Mouse (Mus musculus) myocyte (in vitro differentiated cells): ENCODE data around the gene Rab33b. TPM values are rescaled to one million over a fixed set of nuclear protein-coding genes. Genes with fewer than 3 reads are reported as not detected.

ENCODE experiments used
- H3K27me3 ChIP-seq: one replicate; pipeline ENCODE4 v1.6.1; 2011; ENCODE audit not compliant: control insufficient read depth, insufficient read depth, insufficient read length
- H3K36me3 ChIP-seq: one replicate; pipeline ENCODE4 v1.6.1; 2011; ENCODE audit not compliant: control insufficient read depth, insufficient read depth
- H3K4me2 ChIP-seq: one replicate; pipeline ENCODE4 v1.6.1; 2011; ENCODE audit warnings: low read depth, control low read depth
- H3K4me3 ChIP-seq: one replicate; pipeline ENCODE4 v1.5.1; 2011; ENCODE audit warnings: mild to moderate bottlenecking, control low read depth, moderate library complexity
- H3K79me2 ChIP-seq: one replicate; pipeline ENCODE4 v1.6.1; 2011; ENCODE audit not compliant: control insufficient read depth, insufficient read depth
- H3ac ChIP-seq: one replicate; pipeline ENCODE4 v1.6.1; 2011; ENCODE audit not compliant: control insufficient read depth, insufficient read length
- CEBPB ChIP-seq: IDR thresholded peaks from 2 replicates; pipeline ENCODE4 v1.6.1; 2011; ENCODE audit warnings: mild to moderate bottlenecking, moderate library complexity; ENCODE audit not compliant: poor library complexity, insufficient read depth, severe bottlenecking
- E2F4 ChIP-seq: IDR thresholded peaks from one replicate; pipeline ENCODE4 v1.6.1; 2011; ENCODE audit warnings: mild to moderate bottlenecking, control low read depth, moderate library complexity; ENCODE audit not compliant: insufficient read depth
- MAX ChIP-seq: IDR thresholded peaks from one replicate; pipeline ENCODE4 v1.6.1; 2011; ENCODE audit warnings: low read depth, mild to moderate bottlenecking, control low read depth
- MYOD1 ChIP-seq, 3 experiments: IDR thresholded peaks; one replicate each; pipeline ENCODE4 v1.6.1; 2011; ENCODE audit warnings: control low read depth in 2 of 3, low read depth in 2 of 3, mild to moderate bottlenecking in 2 of 3, moderate library complexity in 1 of 3; ENCODE audit not compliant: insufficient read length in 2 of 3, control insufficient read depth in 1 of 3
- MYOG ChIP-seq, 3 experiments: IDR thresholded peaks; one replicate each; pipeline ENCODE4 v1.6.1; 2011; ENCODE audit warnings: control low read depth in 2 of 3, low read depth in 2 of 3, mild to moderate bottlenecking in 2 of 3; ENCODE audit not compliant: insufficient read length in 2 of 3, control insufficient read depth in 1 of 3, insufficient read depth in 1 of 3
- POLR2A ChIP-seq: IDR thresholded peaks from one replicate; pipeline ENCODE4 v1.6.1; 2011; ENCODE audit warnings: low read depth, mild to moderate bottlenecking, control low read depth, moderate library complexity; ENCODE audit not compliant: insufficient read length
- POLR2AphosphoS2 ChIP-seq: IDR thresholded peaks from one replicate; pipeline ENCODE4 v1.6.1; 2011; ENCODE audit warnings: low read depth, control low read depth; ENCODE audit not compliant: insufficient read length
- REST ChIP-seq: IDR thresholded peaks from one replicate; pipeline ENCODE4 v1.6.1; 2011; ENCODE audit warnings: mild to moderate bottlenecking, control low read depth, moderate library complexity; ENCODE audit not compliant: insufficient read depth, insufficient read length
- SRF ChIP-seq: IDR thresholded peaks from one replicate; pipeline ENCODE4 v1.6.1; 2011; ENCODE audit warnings: low read depth; ENCODE audit not compliant: control insufficient read depth, insufficient read length
- TCF12 ChIP-seq: IDR thresholded peaks from one replicate; pipeline ENCODE4 v1.6.1; 2011; ENCODE audit warnings: mild to moderate bottlenecking, control low read depth; ENCODE audit not compliant: poor library complexity, insufficient read depth, severe bottlenecking
- TCF3 ChIP-seq: IDR thresholded peaks from one replicate; pipeline ENCODE4 v1.6.1; 2011; ENCODE audit warnings: low read depth, control low read depth; ENCODE audit not compliant: insufficient read length
- USF1 ChIP-seq: IDR thresholded peaks from one replicate; pipeline ENCODE4 v1.6.1; 2011; ENCODE audit warnings: low read depth, mild to moderate bottlenecking, control low read depth, moderate library complexity
- polyA plus RNA-seq: library from polyadenylated mRNA; unstranded; fragments of >200 nt; fragmentation: generic; extraction: Trizol; gene quantifications from one replicate; pipeline ENCODE4 v1.2.1, GENCODE M21; 2012; ENCODE audit warnings: missing spikeins

Rab33b gene
- polyA plus RNA-seq, 1 experiment, result 8.0 TPM

DNA sequence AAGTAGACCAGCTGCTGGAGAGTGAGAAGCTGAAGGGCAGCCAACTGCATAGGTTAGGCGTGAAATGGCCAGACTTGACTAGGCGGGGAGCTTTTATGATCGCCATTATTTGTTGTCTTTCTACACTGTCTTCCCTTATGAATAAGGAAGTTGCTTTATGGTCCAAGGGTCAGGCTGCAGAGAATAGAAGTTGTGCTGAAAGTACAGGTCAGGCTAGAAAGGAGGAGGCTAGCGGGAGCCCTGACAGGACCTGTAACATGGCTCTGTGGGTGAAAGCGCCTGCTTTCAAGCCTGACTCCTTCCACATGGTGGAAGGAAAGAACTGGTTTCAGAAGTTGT lies 48.5 kb downstream of the Rab33b start:
- TF ChIP-seq TCF3, result no peak
- TF ChIP-seq USF1, result no peak
- TF ChIP-seq SRF, result no peak
- no peak for TF ChIP-seq CEBPB

DNA sequence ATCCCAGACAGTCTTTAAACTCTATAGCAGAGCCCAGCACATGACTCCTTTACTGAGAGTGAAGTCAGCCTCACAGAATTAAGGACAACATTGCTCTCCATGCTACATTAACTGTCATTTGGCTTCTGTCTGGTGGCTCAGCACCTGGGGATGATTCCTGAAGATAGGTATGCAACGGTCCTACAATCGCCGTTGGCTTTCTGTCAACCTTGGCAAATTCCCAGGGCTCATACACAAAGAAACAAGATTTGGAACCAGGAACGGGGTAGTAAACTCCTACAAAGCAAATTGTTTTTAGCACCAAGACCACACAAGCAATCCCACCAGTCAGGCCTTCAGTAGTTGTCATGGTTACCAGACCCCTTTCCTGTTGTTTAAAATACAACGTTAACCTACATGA lies 49.9 kb downstream of the Rab33b start:
- no peaks in the 10 kb centered on the region for H3K27me3 ChIP-seq
- no peaks in the 10 kb centered on the region for H3K79me2 ChIP-seq
- no peak overlapping the region for H3K4me3 ChIP-seq
- H3K36me3 ChIP-seq, result peaks cover 22% of the 10 kb centered on the region
- H3K4me2 ChIP-seq, result no peak overlapping the region
- TF ChIP-seq POLR2A, result no peak
- no peak for TF ChIP-seq USF1
- TF ChIP-seq TCF12, result no peak
- TF ChIP-seq E2F4, result no peak
- TF ChIP-seq POLR2AphosphoS2, result no peak
- TF ChIP-seq TCF3, result no peak
- TF ChIP-seq REST, result no peak
- no peak for TF ChIP-seq MYOG (IDR thresholded peaks at IDR 0.05; ENCODE audit: control insufficient read depth in 1 of 3, insufficient read depth in 1 of 3, insufficient read length in 2 of 3, low read depth in 2 of 3)
- TF ChIP-seq MYOD1 (IDR thresholded peaks at IDR 0.05; ENCODE audit: control insufficient read depth in 1 of 3, insufficient read length in 2 of 3, low read depth in 2 of 3), result no peak
- no peak for TF ChIP-seq SRF
- TF ChIP-seq MAX, result no peak
- no peak overlapping the region for H3ac ChIP-seq

More for the DNA sequence above, 48.5 kb downstream of the Rab33b start:
- H3K36me3 ChIP-seq, result peaks cover 22% of the 10 kb centered on the region
- no peak overlapping the region for H3K4me3 ChIP-seq
- H3K79me2 ChIP-seq, result no peaks in the 10 kb centered on the region
- no peak overlapping the region for H3ac ChIP-seq
- no peaks in the 10 kb centered on the region for H3K27me3 ChIP-seq
- no peak overlapping the region for H3K4me2 ChIP-seq

DNA sequence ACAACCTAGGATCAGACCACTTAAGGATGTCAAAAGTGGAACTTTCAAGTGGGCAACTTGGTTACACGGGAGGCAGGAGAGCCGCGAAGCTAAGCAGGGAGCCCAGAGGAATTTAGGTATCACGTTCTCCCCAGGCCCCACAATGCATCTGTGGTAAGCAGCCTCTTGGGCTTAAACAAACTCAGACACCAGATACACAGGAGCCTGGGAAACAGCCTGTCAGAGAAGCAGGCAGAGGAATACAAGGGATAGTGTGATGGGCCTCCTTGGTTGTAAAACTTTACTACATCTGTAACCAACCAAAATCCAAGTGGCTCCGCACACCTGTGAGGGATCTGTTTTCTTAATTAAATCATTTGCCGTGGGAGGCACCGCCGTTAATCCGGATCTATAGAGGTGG lies 50.3 kb downstream of the Rab33b start:
- Histone ChIP-seq H3K4me2 (no peak overlapping the region), H3K27me3 (no peaks in the 10 kb centered on the region), H3K36me3 (peaks cover 25% of the 10 kb centered on the region), H3K79me2 (no peaks in the 10 kb centered on the region), H3ac (no peak overlapping the region), H3K4me3 (no peak overlapping the region)
- TF ChIP-seq TCF3 (no peak), USF1 (no peak), REST (no peak), MAX (no peak), MYOD1 (IDR thresholded peaks at IDR 0.05; ENCODE audit: control insufficient read depth in 1 of 3, insufficient read length in 2 of 3, low read depth in 2 of 3) (no peak), E2F4 (no peak), TCF12 (no peak), POLR2A (no peak), CEBPB (no peak), POLR2AphosphoS2 (no peak), SRF (no peak), MYOG (IDR thresholded peaks at IDR 0.05; ENCODE audit: control insufficient read depth in 1 of 3, insufficient read depth in 1 of 3, insufficient read length in 2 of 3, low read depth in 2 of 3) (no peak)

DNA sequence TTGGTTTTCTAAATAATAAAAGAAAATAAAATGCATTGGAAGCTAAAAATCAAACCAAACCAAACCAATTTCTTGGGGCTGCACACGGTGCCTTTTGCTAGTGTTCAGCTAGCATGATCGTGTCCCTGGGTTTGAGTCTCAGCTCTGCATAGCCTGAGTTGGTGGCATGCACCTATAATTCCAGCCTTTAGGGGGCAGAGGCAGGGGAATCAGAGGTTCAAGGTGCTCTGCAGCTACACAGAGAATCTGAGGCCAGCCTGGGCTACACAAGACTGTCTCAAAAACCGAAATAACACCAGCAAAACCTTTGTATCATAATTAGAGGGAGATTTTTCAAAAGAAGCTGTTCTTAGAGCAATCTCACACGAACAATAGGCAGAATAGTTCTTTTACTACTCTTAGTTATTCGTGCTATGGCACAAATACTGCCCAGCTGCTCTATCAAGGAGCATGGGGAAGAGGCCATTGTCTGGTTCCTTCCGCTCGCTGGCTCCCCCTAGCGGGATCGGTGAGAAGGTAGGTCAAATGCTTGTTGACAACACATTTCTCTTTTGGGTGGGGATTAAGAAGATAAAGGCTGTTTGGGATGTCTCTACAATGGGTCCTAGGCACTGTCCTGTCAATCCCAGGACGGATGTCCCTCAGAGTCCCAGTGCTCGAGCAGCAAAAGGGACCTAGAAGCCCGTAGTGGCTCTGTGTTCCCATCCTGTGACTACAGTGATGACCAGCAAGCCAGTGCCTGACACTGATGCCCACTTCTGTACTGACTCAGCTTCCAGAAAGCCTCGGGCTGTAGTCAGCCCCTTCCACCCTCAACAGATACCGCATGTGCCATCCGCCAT lies 56.1 kb downstream of the Rab33b start:
- Histone ChIP-seq H3K79me2 (no peaks in the 10 kb centered on the region), H3ac (no peak overlapping the region), H3K4me2 (no peak overlapping the region), H3K4me3 (no peak overlapping the region), H3K36me3 (peaks cover 22% of the 10 kb centered on the region), H3K27me3 (no peaks in the 10 kb centered on the region)
- TF ChIP-seq CEBPB (no peak), MYOG (IDR thresholded peaks at IDR 0.05; ENCODE audit: control insufficient read depth in 1 of 3, insufficient read depth in 1 of 3, insufficient read length in 2 of 3, low read depth in 2 of 3) (no peak), TCF3 (no peak), SRF (no peak), REST (no peak), E2F4 (no peak), POLR2AphosphoS2 (no peak), POLR2A (no peak), MYOD1 (IDR thresholded peaks at IDR 0.05; ENCODE audit: control insufficient read depth in 1 of 3, insufficient read length in 2 of 3, low read depth in 2 of 3) (no peak), MAX (no peak)

DNA sequence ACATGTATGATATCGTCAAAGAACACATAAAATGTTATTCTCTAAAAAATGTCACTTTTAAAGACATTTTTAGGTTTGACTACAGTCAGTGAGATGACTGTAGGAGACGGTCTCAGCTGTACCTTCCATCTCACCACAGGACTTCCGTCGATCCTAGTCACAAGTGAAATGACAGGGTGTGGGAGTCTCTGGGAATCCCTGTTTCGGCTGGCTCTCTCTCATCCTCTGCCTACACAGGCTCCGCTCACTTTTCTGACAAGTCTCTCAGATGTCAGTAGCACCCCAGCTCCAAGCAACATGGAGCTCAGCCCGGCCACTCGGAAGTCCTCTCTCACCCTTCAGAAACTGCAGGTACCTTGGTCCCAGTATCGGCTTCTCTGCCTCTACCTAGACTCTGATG lies 56.9 kb downstream of the Rab33b start:
- H3K36me3 ChIP-seq, result peaks cover 19% of the 10 kb centered on the region
- TF ChIP-seq USF1 (no peak), REST (no peak), MYOD1 (IDR thresholded peaks at IDR 0.05; ENCODE audit: control insufficient read depth in 1 of 3, insufficient read length in 2 of 3, low read depth in 2 of 3) (no peak), POLR2AphosphoS2 (no peak), SRF (no peak), MAX (no peak), MYOG (IDR thresholded peaks at IDR 0.05; ENCODE audit: control insufficient read depth in 1 of 3, insufficient read depth in 1 of 3, insufficient read length in 2 of 3, low read depth in 2 of 3) (no peak), CEBPB (no peak), POLR2A (no peak), TCF12 (no peak), TCF3 (no peak), E2F4 (no peak)

More for the DNA sequence above, 56.9 kb downstream of the Rab33b start:
- no peak overlapping the region for H3K4me3 ChIP-seq
- H3K4me2 ChIP-seq, result no peak overlapping the region
- H3K27me3 ChIP-seq, result no peaks in the 10 kb centered on the region
- H3K79me2 ChIP-seq, result no peaks in the 10 kb centered on the region
- H3ac ChIP-seq, result no peak overlapping the region
